Mouse (Mus musculus) embryonic stem cell, embryonic (primary cell): ENCODE measurements around the gene Fgfr2.

Experiments
- CTCF ChIA-PET, 4 experiments: fragments of 300-600 bp in 2 of 4; fragments of 350-600 bp in 2 of 4; sonication (Branson Sonifier 250); formaldehyde crosslinking; loops; one replicate each; lab custom pipeline; 2022; ENCODE audit warnings: inconsistent platforms in 2 of 4; lab: Charles Lee
- POLR2A ChIA-PET, 4 experiments: fragments of 300-600 bp in 2 of 4; fragments of 350-600 bp in 2 of 4; sonication (Branson Sonifier 250); formaldehyde crosslinking; loops; one replicate each; lab custom pipeline; 2022; ENCODE audit warnings: antibody characterized with exemption in 4 of 4, inconsistent platforms in 1 of 4; lab: Charles Lee

The Fgfr2 gene

DNA sequence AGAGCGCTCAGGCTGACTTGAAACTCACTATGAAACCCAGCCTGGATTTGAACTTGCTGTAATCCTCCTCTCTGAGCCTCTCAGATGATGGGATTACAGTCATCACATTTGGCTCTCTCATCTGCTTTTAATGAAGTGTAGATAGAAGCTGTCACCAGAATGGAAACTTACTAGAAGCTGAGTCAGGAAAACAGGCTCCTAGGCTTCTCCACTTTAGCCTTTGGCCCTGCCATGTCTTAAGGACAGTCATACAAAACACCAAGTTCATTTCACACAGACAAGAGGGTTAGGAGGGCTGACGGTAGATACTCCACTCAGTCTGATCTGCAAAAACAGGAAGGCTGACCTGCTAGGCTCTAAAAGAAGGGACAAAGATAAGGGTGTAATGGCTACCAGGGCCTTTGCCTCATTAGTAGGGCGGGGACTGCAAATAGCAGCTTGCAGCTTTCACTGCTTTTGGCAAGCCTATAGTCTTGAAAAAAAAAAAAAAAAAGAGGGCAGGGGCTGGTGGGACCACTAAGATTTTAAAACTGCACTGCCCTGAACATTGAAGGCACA lies 357.4 kb downstream of the Fgfr2 start:
- POLR2A ChIA-PET, result interaction anchor here (0.5 to 2.1 kb wide), 14 partner anchors 9 to 310 kb away, joined by 3 to 7 read pairs (median 4); no protein-coding TSS in a partner anchor
- CTCF ChIA-PET, result interaction anchor here in 2 of 4 experiments (0.7 kb wide), 2 partner anchors 107 to 1537 kb away, joined by 4 to 6 read pairs; no protein-coding TSS in a partner anchor

DNA sequence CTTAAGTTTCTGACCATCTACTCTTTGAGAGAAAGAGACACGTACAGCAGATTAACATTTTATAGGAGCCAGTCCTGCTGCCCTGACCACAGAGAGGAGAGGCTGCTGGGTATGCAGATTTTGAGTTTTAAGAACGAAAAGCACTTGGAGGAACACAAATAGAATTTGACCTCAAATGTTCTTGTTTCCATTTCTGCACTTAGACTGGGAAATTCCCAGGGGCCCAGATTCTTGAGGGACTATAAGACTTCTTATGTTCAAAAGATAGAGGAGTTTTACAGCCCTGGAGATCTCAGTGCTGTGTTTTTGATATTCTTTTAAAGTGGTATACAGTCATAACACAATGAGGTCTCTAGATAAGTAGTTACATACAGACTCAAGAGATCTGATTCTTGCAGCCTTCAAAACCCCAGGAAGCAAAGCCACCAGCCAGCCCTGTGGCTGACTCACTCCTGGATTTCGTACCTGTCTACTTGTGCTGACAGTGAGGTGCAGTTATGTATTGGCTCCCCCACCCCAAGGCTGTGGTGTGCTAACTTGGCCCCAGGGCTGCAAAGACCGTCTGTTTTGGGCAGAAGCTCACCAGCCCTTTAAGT lies 358.2 kb downstream of the Fgfr2 start:
- CTCF ChIA-PET, result interaction anchor here in 2 of 4 experiments (0.7 to 1.0 kb wide), 2 partner anchors 46 to 1537 kb away, joined by 3 to 6 read pairs; no protein-coding TSS in a partner anchor
- POLR2A ChIA-PET, result interaction anchor here in 3 of 4 experiments (0.6 to 2.1 kb wide), 7 partner anchors 12 to 311 kb away, joined by 3 to 7 read pairs (median 3); no protein-coding TSS in a partner anchor

DNA sequence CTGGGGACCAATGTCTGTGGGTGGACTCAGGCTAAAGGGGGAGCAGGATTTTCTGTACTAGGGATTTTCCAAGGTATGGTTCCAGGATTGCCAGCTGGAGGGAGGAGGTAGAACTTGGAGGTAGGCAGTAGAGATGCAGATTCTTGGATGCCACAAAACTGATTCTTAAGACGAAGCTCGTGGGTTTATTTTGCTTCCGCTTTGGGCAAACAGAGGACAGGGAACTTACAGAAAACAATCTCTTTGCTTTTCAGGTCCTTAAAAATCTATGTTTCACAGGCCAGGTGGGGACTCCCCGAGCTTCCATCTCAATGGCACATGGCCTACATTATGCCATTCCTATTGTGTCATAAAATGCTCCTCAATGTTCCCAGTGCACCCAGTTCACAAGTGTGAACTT lies 358.8 kb downstream of the Fgfr2 start:
- ChIA-PET POLR2A (interaction anchor here in 2 of 4 experiments (0.6 to 0.8 kb wide), 3 partner anchors 12 to 34 kb away, joined by 3 read pairs; no protein-coding TSS in a partner anchor), CTCF (interaction anchor here in 1 of 4 experiments (1.0 kb wide), 1 partner anchor 47 kb away, joined by 3 read pairs; no protein-coding TSS in a partner anchor)

DNA sequence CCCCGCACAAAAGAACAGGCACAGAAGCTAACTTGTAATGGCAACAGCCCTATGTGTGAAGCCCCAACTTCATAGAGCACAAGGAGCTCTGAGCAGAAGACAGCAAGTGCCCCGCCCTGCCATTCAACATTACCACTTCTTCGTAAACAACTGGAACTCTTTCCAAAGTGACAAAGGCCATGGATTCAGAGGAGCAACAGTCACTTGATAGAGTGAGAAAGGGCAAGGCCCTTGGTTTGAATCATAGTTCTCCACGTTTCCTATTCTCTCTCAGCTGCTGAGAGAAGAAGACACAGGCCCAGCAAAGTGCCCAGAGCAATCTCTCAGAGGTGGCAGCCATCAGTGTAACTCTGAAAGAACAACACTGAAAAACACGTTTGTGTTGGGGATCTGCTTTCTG lies 359.2 kb downstream of the Fgfr2 start:
- ChIA-PET CTCF (interaction anchor here in 2 of 4 experiments (1.0 to 1.1 kb wide), 2 partner anchors 47 kb away, joined by 3 to 4 read pairs; no protein-coding TSS in a partner anchor), POLR2A (interaction anchor here in 1 of 4 experiments (0.7 to 0.8 kb wide), 2 partner anchors 13 to 32 kb away, joined by 3 read pairs; no protein-coding TSS in a partner anchor)

DNA sequence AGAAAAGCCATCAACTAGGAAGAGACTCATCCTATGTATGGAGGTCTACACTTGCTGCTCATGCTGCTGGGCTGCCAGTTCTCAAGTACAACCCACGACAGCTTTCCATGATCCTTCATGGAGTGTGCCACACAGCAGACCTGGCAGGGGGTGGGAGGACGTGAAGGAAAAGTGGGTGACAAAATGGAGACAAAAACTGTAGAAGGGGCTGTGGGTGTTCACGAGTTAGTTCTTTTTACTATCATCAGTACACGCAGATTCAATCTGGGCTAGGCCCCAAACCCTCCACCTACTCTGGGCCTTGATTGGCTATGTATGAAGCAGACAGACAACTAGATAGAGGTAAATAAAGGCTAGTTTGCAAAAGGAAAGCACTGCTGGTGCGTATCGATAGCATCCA lies 359.8 kb downstream of the Fgfr2 start:
- CTCF ChIA-PET, result interaction anchor here in 1 of 4 experiments (1.1 kb wide), 1 partner anchor 48 kb away, joined by 4 read pairs; no protein-coding TSS in a partner anchor
- POLR2A ChIA-PET, result no interaction called here

DNA sequence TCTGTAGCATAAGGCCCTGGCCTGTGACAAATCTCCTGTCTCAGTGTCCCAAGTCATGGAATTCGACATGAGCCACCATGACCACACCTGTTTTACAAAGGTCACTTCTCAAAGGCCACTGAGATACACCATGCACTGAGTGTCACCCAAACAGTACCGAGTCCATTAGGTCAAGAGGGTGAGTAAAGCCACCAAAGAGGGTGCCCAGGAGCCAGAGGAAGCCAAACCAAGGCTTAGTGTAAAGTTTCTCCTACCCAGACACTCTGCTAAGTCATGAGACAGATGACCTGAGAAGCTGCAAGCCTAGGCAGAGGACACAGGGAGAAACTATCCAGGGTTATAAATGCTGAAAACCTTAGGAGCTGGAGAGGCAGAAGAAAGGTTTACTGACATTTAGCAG lies 361.7 kb downstream of the Fgfr2 start:
- POLR2A ChIA-PET, result interaction anchor here in 2 of 4 experiments (0.6 to 1.2 kb wide), 5 partner anchors 15 to 442 kb away, joined by 3 to 6 read pairs (median 3); no protein-coding TSS in a partner anchor
- CTCF ChIA-PET, result interaction anchor here in 2 of 4 experiments (0.6 to 1.4 kb wide), 4 partner anchors 40 to 114 kb away, joined by 3 read pairs; no protein-coding TSS in a partner anchor

DNA sequence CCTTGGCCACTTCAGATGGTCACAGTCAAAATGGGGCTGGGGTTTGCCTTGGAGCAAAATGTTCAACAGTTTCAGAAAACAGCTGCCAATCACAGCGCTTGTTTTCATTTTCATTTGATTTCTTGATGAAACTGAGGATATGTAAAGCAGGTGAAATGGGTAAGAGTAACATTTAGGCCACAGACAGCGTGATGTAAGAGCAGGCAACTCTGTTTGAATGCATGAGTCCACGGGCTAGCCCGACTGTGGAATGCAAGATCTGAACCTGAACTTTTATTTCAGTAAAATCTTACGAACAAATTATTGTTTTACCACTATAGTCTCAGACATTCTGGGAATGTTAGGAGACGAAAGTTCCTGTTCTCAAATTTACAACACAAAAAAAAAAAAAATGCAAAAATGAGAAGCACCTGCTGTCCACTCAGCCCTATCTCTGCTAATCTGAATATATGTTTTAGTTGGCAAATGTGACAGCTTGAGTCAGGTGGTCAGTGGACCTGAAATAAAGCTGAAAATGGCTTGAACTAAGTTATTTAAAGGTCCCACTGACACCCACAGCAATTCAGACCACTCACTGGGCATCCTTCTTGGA lies 362.5 kb downstream of the Fgfr2 start:
- ChIA-PET POLR2A (interaction anchor here in 3 of 4 experiments (0.5 to 1.2 kb wide), 5 partner anchors 15 to 136 kb away, joined by 3 to 4 read pairs (median 3); no protein-coding TSS in a partner anchor), CTCF (interaction anchor here in 2 of 4 experiments (0.7 to 1.9 kb wide), 3 partner anchors 50 to 113 kb away, joined by 3 to 4 read pairs (median 3); no protein-coding TSS in a partner anchor)

DNA sequence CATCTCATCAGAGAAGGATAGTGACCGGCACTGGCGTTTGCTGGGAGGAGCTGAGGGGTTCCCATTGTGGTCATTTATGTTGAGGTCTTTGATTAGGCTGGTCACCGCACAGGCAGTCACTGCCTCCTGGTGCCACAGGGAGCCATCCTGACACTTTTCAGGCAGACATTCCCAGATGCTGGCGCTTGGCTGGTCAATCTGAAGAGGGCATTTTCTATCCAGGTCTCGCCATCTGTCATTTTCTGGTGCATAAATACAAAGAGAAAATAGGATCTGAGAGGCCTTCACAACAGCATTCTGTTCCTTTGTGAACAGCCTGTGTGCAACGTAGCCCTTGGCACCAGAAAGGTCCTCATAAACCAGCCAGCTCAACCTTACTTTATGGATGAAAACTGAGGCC lies 363.2 kb downstream of the Fgfr2 start:
- CTCF ChIA-PET, result interaction anchor here in 1 of 4 experiments (1.9 kb wide), 1 partner anchor 51 kb away, joined by 4 read pairs; no protein-coding TSS in a partner anchor
- POLR2A ChIA-PET, result interaction anchor here in 2 of 4 experiments (0.7 to 1.5 kb wide), 4 partner anchors 9 to 51 kb away, joined by 3 to 4 read pairs (median 4); no protein-coding TSS in a partner anchor

DNA sequence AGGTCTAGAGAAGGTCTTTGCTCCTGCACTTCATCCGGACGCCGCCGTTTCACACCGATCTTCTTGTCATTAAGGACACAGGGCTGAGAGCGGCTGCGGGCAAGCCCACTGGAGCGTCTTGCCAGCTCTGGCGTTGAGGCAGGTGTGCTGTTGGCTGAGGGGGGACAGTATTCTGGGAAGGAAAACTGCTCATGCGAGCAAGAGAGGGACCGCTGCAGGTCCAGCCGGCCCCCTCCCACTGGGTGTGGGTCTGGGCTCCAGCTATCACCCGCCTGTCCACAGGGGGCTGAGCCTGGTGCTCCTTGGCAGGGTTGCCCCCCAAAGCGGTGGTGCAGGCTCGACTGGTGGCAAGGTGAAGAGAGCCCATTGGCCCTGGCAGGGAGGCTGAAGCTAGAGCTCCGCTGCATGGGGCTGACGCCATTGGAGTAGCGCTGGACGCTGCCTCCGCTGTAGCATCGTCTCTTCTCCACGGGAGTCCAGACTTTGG lies 363.7 kb downstream of the Fgfr2 start:
- ChIA-PET POLR2A (interaction anchor here in 1 of 4 experiments (1.0 to 1.5 kb wide), 3 partner anchors 9 to 43 kb away, joined by 3 to 4 read pairs (median 4); no protein-coding TSS in a partner anchor), CTCF (interaction anchor here in 1 of 4 experiments (1.9 kb wide), 1 partner anchor 51 kb away, joined by 4 read pairs; no protein-coding TSS in a partner anchor)

DNA sequence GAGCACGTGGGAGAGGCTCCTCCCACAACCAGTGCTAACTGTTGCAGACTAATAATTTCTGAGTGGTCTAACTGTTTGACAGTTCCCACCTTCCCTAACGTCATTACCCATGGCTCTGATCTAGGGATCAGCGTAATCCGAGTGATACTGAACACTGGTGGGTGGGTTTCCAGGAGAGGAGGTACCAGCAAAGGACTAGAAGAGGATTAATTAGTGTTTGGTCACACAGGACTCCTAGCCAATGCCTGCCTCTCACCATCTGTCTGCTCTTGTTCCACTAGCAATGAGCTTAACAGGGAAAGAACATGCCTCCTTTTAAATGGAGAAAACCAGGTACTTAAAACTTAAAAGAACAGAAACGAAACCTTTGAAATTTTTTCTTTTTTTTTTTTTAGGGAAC lies 364.3 kb downstream of the Fgfr2 start:
- ChIA-PET POLR2A (interaction anchor here in 2 of 4 experiments (0.7 to 1.5 kb wide), 3 partner anchors 44 to 50 kb away, joined by 3 to 4 read pairs (median 3); no protein-coding TSS in a partner anchor), CTCF (interaction anchor here in 1 of 4 experiments (1.9 kb wide), 1 partner anchor 52 kb away, joined by 4 read pairs; no protein-coding TSS in a partner anchor)

DNA sequence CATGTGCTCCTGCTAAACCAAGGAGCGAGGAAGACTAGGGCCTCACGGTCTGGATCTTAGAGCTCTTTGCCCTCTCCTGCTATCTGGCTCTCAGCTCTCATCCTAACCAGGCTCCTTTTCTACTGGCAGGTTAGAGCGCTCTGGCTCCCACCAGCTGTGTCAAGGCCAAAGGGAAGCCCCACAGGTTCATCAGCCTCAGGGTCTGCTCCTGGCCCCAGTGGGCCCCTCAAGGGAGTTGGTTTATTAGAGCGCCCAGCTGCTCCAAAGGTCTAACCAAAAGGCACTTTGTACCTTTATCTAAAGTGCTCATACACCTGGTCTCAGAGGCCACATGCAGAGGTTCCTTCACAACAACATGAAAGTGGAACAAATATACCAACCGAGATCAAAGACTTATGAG lies 366.8 kb downstream of the Fgfr2 start:
- POLR2A ChIA-PET, result interaction anchor here in 2 of 4 experiments (0.6 to 0.8 kb wide), 2 partner anchors 51 to 995 kb away, joined by 4 to 5 read pairs; no protein-coding TSS in a partner anchor
- CTCF ChIA-PET, result interaction anchor here in 2 of 4 experiments (0.6 to 1.2 kb wide), 2 partner anchors 55 to 1901 kb away, joined by 3 read pairs; no protein-coding TSS in a partner anchor

DNA sequence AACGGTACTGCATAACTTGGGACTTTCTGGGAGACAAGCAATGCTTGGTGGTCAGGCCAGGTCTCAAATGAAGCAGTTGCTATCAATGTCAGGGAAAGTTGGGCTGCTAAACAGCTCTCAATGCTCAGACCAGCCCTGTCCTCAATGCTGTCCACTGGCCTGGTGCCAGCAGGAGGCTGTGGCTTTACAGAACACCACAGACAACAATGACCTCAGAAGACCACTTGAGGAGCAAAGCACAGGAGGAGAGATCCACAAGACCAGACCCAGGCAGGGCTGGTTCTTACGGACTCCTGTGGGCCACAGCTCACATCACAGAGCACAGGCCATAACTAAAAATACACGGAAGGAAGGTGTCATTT lies 368.8 kb downstream of the Fgfr2 start:
- ChIA-PET POLR2A (interaction anchor here in 2 of 4 experiments (0.7 to 1.4 kb wide), 4 partner anchors 12 to 147 kb away, joined by 3 read pairs; no protein-coding TSS in a partner anchor), CTCF (no interaction called here)

DNA sequence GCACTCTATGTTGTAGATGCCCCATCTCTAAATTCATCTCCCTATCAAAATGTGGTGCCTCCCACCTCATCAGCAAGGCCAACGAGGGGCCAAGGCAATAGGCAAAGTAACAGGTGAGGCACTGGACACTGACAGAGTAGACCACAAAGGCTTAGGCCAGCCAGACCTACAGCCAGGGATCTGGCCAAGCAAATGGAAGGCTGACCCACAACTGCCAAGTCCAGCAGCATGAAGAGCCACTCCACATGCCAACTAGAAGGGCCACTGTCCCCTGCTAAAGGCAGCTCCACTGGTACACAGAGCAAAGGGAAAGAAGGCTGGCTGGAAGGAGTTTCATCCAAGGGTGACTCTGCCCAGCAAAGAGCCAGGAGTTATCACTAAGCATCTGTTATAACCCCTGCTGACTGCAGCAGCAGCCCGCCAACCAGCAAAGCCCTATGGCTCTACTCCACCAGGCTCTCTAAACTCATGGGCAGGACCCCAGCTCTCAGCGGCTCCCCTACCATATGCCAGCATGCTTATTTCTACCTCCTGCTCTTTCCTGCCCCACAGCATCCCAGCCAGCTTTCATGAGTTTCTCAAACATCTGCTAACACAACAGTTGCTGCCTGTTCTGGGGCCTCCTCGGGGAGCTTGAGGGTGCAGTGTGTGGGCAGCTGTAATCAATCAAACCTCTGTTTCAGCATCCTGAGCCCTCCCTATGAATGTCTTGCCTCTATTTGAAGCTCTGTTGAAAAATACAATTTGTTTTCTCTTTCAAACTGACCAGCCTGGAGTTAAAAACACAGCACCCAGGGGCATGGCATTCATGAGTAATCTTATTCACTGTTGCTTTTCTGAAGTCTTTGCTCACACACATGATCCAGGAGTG lies 369.4 kb downstream of the Fgfr2 start:
- ChIA-PET CTCF (no interaction called here), POLR2A (interaction anchor here in 2 of 4 experiments (0.7 to 1.4 kb wide), 4 partner anchors 11 to 148 kb away, joined by 3 read pairs; no protein-coding TSS in a partner anchor)

DNA sequence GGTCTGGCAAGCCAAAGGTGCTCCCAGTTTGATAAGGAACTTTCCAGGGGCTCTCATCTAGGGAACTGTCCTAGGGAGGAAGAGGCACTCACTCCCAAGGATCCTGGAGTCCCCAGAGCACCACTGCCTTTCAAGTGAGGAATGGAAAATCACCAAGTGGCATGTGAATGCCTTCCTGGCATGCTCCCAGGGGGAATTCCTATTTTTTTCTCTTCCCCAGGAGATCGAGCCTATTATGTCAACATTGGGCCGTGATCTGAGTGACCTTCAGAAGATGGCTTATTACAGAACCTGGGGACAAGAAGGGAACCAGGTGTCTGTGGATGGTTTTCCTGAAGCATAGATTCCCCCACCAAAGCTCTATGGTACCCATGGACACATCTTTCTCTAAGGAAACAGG lies 371.4 kb downstream of the Fgfr2 start:
- POLR2A ChIA-PET, result no interaction called here
- CTCF ChIA-PET, result no interaction called here

DNA sequence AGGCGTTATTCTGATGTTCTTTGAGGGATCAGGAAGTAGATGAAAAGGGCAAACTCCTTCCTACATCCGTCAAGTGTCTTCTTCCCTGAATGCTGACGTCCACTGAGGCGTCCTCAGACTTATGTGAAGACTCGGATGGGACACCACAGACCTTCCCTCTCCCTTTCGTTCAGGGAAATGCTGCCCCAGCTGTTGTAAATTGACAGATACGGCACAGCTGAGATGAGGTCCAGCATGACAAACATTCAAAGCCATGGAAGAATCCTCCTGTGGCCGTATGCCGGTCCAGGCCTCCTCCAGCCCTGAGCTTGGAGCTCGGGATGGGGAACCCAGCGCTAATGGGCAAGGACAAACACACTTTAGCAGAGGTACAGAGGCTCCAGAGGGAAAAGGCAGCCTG lies 373.6 kb downstream of the Fgfr2 start:
- POLR2A ChIA-PET, result no interaction called here
- CTCF ChIA-PET, result no interaction called here

DNA sequence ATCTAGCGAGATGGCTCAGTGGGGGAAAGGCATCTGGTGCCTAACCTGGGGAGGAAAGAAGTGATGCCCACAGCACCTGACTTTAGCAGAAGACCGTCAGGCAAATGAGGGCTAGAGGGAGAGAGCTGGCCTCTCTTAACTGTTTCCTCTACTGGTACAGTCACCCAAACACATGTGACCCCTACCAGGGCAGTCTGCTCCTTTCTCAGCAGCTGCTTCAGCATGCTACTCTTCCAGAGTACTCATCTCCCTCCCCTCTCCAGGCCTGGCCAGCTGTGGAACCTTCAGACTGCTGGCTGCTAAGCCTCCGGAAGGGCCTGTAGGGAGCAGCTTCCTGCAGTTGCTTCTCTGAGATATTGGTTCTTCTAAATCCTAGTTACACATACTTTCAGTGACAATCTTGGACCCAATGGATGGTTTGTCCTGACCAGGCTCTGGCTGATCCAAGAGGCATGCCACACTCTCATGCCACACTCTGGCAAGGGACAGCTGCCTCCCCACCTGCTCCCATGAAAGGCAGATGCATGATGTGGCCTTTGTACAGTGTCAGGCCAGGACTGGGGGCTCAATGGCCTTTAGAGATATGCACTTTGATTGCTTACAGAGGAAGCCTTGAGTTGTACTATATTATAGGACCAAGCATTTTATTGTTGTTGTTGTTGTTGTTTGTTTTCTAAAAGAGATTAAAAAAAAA lies 374.9 kb downstream of the Fgfr2 start:
- ChIA-PET CTCF (no interaction called here), POLR2A (interaction anchor here in 3 of 4 experiments (0.6 to 2.6 kb wide), 3 partner anchors 13 to 180 kb away, joined by 3 to 10 read pairs (median 3); no protein-coding TSS in a partner anchor)
